Mouse (Mus musculus): ENCODE results near the gene Ints6l.

- TF ChIP-seq POLR2A (IDR thresholded peaks at IDR 0.05; ENCODE audit: borderline replicate concordance, control insufficient read depth, low read depth, low read length) (no peak), CTCF (IDR thresholded peaks at IDR 0.05; ENCODE audit: control insufficient read depth, insufficient read depth, low read length) (no peak)
Measured at GRCm38 (mm10) chrX:56497241-56497640, 42.6 kb downstream of the Ints6l start.
